Mouse (Mus musculus) left cerebral cortex, adult 9 months (tissue): ENCODE measurements around the gene Zc3h10.
A peak's percentile ranks its signal among the peaks of the same experiment; 100 is the strongest.
"Not testable (repeated sequence)": the region's sequence is repeated elsewhere in the genome, so short reads cannot be mapped to it uniquely, and the experiment has no call there.

Source experiments
- DNase-seq, 2 experiments: peaks; one replicate each; pipeline ENCODE4 v3.0.0; 2022; ENCODE audit warnings: low spot score in 2 of 2

Gene Zc3h10

DNA sequence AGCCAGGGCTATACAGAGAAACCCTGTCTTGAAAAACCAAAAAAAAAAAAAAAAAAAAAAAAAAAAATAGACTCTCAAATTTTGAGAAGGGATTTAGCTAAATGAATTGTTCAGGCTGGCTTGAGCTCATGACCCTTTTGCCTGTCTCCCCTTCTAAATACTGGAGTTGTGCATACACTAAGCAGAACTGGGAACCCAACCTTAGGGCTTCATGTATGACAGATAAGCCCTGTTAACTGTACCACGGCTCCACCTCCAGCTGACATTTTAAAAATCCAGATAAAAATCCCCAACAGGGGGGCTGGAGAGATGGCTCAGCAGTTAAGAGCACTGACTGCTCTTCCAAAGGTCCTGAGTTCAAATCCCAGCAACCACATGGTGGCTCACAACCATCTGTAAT is 8.0 kb upstream of the Zc3h10 start:
- DNase-seq, result not testable (repeated sequence)

DNA sequence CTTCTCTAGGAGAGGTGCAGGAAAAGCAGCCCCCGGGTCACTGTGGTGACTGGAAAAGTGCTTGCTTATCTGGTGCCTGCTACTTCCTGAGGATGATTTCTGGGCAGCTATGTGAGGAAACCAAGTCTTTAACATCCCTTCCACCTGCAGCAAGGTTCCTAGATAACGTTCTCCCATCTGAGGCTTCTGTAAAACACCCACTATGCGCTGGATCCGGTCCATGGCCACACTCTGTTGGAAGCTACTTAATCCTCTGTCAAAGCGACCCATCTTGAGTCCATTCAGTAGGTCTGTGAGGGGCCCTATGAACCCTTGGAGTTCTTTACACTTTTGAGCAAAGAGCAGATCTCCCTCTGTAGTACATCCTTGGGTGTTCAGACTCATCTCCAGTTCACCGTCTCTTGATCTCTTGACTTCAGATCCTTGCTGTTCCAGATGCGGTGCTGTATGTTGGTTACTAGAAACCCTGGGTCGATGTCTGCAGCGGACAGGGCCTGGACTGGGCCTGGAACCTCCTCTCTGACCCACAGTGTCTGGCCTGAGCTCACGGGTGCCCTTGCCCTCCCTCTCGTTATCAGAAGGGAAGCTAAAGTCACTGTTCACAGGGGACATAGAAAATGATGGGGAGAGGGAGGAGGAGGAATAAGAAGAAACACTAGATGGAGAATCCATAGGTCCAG is 2.7 kb upstream of the Zc3h10 start:
- not testable (repeated sequence) for DNase-seq

DNA sequence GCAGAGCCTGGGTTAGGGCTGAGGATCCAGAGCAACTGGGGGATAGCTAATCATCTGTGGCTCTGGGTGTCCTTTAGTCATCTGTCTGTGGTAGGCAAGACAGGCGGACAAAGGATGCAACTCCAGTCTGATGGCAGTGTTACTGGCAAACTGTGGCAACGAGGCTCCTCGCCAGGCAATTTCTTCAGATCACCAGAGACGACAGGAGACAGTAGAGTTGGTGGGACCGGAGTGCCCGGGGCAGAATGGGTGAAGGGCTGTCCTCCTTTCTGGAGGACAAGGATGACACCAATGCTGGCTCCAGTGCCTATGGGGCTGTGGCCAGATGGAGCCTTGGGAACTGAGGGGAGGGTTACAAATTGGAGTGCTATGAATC is 2.1 kb upstream of the Zc3h10 start:
- DNase-seq, result peak in 1 of 2 experiments; percentile 32

DNA sequence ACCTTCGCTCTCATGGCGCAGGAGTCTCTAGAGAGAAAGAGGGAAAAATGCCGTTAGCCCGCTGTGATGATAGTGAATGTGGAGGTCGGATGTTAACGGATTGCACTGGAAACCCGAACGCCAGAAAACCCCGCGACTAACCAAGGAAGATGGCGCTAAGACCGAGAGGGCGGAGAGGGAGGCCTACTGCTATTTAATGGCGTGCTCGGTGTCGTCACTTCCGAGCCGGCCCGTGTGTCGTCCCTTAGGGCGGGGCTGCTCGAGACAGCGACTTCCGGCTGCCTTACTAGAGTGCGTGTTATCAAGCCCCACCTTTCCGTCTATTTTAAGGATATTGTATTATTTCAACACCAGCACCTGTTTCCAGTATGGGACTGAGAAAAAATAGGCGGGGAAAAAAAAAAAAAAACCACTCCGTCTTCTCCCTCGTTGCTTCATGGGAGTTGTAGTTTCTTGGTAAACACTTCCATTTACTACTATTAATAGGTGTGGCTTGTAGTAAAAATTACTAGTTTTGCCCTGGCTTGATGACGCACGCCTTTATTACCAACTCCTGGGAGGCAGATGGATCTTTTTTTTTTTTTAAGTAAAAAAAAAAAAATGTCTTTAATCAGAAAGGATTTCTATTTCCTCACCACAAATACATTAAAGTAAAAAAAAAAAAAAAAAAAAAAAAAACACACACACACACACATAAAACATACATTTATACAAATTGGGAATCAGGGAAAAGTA is 1.5 kb upstream of the Zc3h10 start, which contains the start of gene Rpl41:
TSS of gene Rpl41 (minus strand) at position 359 of the 735 bp plus-strand sequence.
- peak; percentile 91 to 92 for DNase-seq

DNA sequence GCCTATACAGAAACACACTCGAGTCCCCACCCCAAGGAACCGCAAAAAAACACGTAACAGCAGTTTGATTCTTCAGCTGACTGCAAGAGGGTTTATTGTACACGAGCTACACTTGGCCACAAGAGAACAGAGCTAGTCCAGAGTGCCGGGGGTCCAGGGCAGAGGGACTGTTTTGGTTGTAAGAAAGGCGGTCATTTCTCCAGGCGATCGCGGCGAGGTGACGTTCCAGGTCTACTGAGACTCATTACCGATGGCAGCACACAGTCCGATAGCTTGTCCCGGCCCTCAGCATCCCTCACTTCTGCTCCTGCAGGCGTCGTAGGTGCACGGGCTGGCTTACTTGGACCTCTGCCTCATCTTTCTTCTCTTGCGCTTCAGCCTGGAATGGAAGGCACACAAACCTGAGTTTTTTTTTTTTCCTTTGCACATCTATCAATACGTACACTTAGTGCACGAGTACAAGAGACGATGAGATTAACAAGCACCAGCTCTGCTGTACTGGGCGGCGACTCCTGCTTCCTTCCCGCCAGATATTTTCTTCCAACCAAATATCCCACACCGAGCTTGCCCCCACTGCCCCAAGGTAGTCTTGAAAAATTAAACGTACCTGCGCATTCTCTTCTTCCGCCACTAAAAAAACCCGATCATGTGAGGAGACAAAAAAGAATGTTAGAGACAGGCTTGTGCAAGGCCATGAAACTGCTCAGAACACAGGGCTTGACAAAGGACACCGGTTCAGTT is 647 bp upstream of the Zc3h10 start:
- not testable (repeated sequence) for DNase-seq

DNA sequence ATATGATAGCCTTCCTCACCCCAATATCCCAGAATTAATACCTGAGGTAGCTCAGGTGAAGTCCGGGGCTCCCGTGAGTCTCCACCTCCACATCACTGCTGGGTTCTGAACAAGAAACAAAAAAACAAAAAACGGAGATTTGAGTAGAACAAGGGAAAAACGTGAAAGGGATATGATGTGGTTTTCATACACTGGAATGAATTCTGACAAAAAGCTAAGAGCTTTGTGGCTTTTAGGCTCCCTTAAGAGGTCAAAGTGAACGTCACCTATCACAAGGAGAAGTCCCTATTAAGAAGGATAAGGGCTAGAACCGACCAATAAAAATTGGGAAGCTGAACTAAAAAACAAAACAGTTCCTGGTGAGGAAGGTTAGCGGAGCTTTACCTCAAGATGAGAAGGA is 787 bp downstream of the Zc3h10 start:
- no peak for DNase-seq

DNA sequence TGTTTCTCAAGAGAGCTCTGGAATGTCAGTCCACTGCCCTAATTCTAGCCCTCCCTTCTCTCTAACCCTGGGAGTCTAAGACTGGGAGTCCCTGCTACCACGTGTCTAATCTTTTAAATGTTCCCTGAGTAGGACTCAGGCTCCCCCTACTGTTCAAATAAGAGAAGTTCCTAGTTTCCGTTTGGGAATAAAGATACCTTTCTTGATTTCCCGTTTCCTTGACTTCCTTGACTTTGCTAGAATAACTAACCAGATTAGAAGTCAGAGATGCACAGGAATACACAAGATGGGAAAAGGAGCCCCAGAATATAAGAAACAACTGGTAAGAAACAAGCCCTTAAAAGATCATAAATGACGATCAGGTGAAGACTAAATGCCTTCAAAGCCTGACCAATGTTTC is 1.2 kb downstream of the Zc3h10 start:
- DNase-seq, result no peak

DNA sequence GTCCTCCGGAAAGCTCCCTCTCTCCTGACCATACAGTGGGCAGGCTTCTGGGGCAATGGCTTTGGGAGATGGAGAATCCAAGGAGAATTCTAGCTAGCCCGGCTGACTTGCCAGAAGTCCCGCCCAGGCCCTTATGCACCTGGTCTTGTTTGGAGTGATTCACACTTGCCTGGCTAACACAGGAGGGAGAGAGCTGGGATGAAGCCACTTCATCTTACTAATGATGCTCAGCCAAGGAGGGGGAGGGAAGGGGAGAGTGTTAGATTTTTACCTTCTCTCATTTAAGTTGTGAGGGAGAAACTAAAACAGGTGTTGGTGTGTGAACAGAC is 2.0 kb downstream of the Zc3h10 start:
- no peak for DNase-seq

DNA sequence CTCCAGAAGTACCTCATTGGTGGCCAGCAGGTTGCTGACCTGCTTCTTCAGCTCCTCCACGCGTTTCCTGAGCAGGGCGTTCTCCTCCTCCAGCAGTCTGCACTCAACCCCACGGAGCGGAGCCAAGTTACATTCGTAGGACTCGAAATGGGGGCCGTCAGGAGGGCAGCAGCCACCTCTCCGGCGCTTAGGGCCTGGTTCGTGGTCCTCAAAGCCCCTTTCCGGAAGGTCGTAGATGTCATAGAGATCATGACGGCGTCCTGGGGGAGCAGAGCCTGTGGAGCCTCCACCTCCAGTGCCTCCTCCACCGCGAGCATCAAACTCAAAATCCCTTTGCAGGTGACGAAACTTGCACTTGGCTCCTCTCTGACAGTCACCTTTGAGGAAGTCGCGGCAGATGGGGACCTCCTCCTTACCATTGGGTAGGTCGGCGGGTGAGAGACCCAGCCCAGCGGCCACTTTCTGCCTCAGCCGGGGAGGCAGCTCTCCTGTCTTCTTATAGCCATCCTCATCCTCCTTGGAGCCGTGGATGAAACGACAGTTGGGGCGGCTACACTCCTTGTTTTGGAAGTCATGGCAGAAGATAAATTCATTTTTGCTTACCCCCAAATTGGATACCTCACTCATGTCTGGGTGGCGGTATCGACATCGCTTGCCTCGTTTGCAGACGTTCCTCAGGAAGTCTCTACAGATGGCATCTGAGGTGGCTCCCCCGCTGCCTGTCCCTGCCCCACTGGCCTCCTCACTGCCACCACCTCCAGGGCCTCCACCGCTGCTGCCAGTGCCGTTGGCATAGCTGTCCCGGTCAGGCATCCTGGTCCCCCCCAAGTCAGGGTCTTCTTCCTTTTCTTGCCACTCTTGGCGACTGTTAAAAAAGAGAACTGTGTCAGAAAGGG is 2.7 kb downstream of the Zc3h10 start:
- no peak for DNase-seq

DNA sequence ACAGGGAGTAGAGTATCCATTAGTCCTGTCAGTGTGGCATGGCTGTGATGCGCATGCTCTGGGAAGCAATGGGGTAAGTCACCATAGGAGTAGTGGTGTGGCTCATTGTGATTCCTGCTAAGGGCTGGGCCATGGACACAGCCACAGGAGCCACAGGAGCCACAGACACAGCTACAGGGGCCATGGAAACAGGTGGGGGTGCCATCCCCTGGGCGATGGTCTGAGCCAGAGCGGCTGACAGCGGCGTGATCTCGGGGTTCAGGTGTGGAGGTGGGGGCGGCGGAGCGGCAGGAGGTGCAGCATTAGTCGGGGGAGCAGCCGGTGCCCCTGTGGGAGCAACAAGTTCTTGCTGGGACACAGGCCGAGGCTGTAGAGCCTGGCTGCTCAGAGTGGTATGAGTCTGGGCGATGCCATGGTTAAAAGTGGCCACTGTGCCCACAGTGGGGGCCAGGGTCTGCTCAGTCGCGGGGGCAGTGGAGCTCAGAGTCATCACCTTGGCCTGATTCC is 3.4 kb downstream of the Zc3h10 start:
- no peak for DNase-seq

DNA sequence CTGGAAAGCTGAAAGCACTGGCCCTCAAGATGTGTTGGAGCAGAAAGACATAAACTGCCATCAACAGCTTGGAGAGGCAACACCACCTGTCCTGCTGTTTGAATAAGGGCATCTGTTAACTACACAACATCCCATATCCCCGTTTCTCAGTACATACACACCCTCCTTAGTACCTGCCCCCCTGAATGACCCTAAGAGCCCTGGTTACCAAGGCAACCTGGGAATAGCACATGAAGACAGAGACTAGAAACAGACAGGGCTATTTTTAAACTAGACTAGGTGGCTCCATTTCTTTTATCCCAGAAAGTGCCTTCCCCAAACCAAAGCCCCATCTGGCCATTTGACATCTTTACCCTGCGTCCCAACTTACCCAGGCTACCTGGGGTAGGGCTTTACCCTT is 4.5 kb downstream of the Zc3h10 start:
- no peak for DNase-seq

DNA sequence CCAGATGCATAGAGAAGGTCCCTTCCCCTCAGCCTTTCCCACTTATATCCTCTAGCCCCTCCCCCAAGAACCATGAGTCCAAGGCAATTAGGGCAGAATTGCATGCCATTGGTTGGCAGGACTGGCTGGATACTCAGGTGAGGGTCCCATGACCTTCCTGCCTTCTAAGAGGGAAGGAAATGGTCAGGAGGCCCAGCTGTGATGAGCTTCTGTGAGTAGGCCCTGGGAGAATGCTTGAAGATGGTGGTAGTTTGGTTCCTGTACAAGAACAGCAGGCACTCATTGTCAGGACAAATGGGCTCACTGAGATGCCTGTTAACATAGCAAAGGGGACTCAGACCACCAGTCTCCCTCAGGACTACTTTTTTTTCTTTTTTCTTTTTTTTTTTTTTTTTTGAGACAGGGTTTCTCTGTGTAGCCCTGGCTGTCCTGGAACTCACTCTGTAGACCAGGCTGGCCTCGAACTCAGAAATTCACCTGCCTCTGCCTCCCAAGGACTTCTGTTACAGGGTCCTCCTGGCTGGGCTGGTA is 9.2 kb downstream of the Zc3h10 start:
- no peak for DNase-seq

DNA sequence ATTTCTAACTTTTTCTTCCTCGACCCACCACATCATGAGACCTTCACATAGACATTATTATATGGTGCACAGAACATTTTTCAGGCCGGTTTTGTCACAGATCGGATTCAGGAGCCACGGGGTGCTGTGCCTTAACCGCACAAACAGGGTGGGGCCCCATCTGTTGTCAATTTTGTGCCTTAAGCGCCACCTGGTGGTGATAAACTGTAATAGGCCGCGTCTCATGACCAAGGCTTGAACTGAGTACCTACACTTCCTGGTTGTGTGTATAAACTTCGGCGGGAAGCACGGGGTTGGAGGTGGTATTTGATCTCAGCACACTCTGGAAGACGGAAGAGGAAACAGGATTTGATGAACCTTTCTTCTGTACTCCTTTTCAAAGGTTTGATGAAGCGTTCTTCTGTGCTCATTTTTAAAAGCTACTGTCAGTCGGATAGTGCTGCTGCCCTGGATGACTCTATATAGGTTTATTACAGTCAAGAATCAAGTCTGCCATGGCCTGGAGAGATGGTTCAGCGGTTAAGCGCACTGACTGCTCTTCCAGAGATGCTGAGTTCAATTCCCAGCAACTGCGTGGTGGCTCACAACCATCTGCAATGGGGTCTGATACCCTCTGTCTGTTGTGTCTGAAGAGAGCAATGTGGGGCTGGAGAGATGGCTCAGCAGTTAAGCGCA is 11.2 kb downstream of the Zc3h10 start:
- DNase-seq, result peak in 1 of 2 experiments; percentile 95

DNA sequence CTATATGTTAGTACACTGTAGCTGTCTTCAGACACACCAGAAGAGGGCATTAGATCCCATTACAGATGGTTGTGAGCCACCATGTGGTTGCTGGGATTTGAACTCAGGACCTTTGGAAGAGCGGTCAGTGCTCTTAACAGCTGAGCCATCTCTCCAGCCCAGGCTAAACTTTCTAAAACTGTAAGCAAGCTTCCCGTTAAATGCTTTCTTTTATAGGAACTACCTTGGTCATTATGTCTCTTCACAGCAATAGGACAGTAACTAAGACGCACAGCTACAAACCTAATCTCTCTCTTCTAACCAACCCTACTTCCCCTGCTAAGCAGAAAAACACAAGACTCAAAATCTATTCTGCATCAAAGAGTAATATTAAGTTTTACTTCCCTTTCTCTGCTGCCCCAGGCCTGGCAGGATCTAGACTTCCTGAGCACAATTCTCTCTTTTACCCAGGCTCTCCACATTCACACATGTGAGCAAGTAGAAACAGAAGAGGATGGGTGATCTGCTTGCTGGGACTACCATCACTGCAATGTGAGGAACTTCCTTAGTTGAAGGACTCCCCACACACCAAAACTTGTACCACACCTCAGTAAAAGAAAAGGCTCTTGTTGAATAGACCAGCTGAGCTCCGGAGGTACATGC is 11.8 kb downstream of the Zc3h10 start:
- DNase-seq, result no peak

DNA sequence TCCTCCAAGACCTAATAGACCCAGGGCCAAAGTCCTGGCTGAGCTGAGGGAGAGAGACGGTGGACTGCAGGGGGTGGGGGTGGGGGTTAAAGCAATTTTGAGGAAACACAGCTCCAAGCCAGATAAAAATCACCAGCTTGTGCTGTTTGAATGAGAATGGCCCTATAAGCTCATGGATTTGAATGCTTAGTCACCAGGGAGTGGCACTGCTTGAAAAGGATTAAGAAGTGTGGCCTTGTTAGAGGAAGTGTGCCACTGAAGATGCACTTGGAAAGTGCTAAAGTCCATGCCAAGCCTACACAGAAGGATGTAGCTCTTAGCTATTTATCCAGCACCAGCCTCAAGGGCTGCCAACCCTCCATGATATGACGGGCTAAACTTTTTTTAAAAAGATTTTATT is 12.4 kb downstream of the Zc3h10 start:
- no peak for DNase-seq

DNA sequence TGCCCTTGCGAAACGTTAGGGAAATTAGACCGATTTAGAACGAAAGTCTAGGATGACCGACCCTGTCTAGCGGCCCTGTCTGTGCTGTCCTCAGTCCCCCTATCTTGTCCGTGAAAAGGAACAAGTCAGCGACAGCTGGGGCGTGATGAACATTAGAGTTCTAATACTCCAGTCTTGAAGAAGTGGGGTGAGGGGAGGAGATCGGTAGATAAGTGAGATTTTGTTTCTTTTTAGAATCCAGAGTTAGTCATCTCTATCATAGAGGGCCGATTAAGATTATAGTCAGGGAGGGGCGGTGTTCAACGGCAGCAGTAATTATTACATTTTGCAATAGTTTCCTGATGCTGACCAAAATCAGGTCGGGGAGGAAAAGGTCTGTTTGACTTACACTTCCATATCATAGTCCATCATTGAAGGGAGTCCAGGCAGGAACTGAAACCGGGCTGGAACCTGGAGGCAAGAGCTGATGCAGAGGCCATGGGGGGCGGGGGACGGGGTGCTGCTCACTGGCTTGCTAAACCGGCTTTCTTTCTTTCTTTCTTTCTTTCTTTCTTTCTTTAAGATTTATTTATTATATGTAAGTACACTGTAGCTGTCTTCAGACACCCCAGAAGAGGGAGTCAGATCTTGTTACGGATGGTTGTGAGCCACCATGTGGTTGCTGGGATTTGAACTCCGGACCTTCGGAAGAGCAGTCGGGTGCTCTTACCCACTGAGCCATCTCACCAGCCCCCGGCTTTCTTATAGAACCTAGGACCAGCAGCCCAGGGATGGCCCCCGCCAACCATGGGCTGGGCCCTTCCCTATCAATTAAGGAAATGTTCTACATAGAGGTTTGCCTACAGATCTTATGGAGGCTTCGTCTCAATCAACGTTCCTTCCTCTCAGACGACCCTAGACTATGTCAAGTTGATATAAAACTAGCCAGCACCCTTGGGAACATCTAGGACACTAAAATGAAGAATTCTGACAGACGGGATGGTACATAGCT is 20.9 kb downstream of the Zc3h10 start:
- DNase-seq, result no peak

DNA sequence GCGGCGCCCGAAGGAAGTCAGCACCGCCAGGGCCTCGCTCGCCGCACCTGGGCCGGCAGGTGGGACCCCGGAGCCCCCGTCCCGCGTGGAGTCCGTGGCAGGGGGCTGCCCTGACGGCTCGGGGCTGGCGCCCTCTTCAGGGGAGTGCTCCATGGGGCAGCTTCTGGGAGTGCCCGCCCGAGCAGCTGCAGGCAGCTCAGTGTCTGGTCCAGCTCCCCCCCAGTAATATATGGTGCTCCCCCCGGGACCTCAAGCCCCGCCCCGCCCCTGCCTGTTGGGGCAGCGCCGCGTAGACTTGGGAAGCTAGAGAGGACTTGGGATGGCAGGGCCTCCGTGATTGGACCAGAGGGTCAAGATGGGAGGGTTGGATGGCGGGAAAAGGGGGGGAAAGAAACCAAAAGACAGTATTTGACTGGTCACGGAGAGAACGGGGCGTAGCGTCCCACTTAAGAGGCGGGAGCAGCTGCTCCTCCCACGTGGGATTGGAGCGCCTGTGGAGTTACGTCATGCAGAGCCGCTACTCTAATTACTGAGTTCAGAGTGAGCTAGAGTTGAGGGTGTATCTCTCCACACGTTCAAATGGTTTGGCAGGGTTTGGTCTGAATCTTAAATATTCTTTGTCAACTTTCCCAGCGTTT is 21.8 kb downstream of the Zc3h10 start, which contains the start of gene Esyt1:
TSS of gene Esyt1 (minus strand) at position 201 of the 638 bp plus-strand sequence.
- peak; percentile 92 to 94 for DNase-seq
